Mouse (Mus musculus) thymus, postnatal 4 days (tissue): ENCODE results near the gene Ndufc1.
A peak's percentile ranks its signal among the peaks of the same experiment; 100 is the strongest.
"Not testable (repeated sequence)": the region's sequence is repeated elsewhere in the genome, so short reads cannot be mapped to it uniquely, and the experiment has no call there.

ENCODE experiments used
- DNase-seq: peaks from one replicate; pipeline ENCODE4 v3.0.0; 2021

Gene Ndufc1

GRCm38 (mm10) chr3:51364703-51365516, 43.9 kb downstream of the Ndufc1 start:
- DNase-seq, result peak; percentile 78

GRCm38 (mm10) chr3:51361066-51361465, 47.7 kb downstream of the Ndufc1 start:
- no peak for DNase-seq

GRCm38 (mm10) chr3:51359558-51360307, 49.1 kb downstream of the Ndufc1 start:
- peak; percentile 40 for DNase-seq

- DNase-seq, result peak; percentile 86
Measured at GRCm38 (mm10) chr3:51358660-51359557, 49.9 kb downstream of the Ndufc1 start.

- peak; percentile 84 for DNase-seq
Measured at GRCm38 (mm10) chr3:51358181-51358580, 50.6 kb downstream of the Ndufc1 start.

- peak; percentile 34 for DNase-seq
Measured at GRCm38 (mm10) chr3:51357624-51358023, 51.2 kb downstream of the Ndufc1 start.

- DNase-seq, result no peak
Measured at GRCm38 (mm10) chr3:51357078-51357477, 51.7 kb downstream of the Ndufc1 start.

GRCm38 (mm10) chr3:51354956-51355355, 53.8 kb downstream of the Ndufc1 start:
- not testable (repeated sequence) for DNase-seq
